ENCODE assay signal across 8 mouse cellular contexts in genomic region chr9:84032669-84033341, GRCm38 (mm10).
DNase-seq lines count a peak whose midpoint lies in the region; ATAC-seq lines count a peak whose summit lies in the region.

No protein-coding gene starts in this region.

- H3K4me1 ChIP-seq in forebrain, embryonic 10.5 days = peaks cover 40% of the 10 kb centered on the region
- peaks cover 19% of the 10 kb centered on the region for H3K4me1 ChIP-seq in midbrain, embryonic 15.5 days

- H3K4me2 ChIP-seq in midbrain, embryonic 15.5 days = peak overlapping the region; percentile 43

- intact Hi-C loops in heart, postnatal 36 days (cut with DNase I) = no loop called here
- intact Hi-C loops in left cerebral cortex, postnatal 25 days (cut with DNase I) = no loop called here

- H3K36me3 ChIP-seq in forebrain, embryonic 10.5 days (replicated peaks) = no peaks in the 10 kb centered on the region
- no peaks in the 10 kb centered on the region for H3K36me3 ChIP-seq in midbrain, embryonic 15.5 days (replicated peaks)

- peak overlapping the region; percentile 13; the same call in 1 of the 2 replicates for H3K9ac ChIP-seq in midbrain, embryonic 15.5 days

- peak overlapping the region; percentile 28 for H3K4me3 ChIP-seq in forebrain, embryonic 10.5 days
- peak overlapping the region; percentile 12 for H3K4me3 ChIP-seq in midbrain, embryonic 15.5 days

- peak; percentile 94 for ATAC-seq in midbrain, embryonic 15.5 days (replicated peaks)
- no peak for ATAC-seq in CD4-positive, CD25-positive, alpha-beta regulatory T cell, adult 4 months

- H3K27me3 ChIP-seq in forebrain, embryonic 10.5 days (ENCODE audit: poor library complexity, severe bottlenecking) = no peaks in the 10 kb centered on the region
- H3K27me3 ChIP-seq in midbrain, embryonic 15.5 days (replicated peaks) = no peaks in the 10 kb centered on the region

- H3K9me3 ChIP-seq in forebrain, embryonic 10.5 days = no peaks in the 10 kb centered on the region
- no peaks in the 10 kb centered on the region for H3K9me3 ChIP-seq in midbrain, embryonic 15.5 days

- DNase-seq in gastrocnemius, adult 18-20 months (ENCODE audit: low spot score) = peak; percentile 20
- no peak for DNase-seq in gastrocnemius, postnatal 10 days
- DNase-seq in forebrain, embryonic 10.5 days (ENCODE audit: extremely low spot score, low spot score) = peak; percentile 60
- peak; percentile 13 to 29 for DNase-seq in heart, postnatal 36 days
- DNase-seq in adrenal gland, adult 18-20 months (ENCODE audit: low spot score in 2 of 2) = no peak
- no peak for DNase-seq in left cerebral cortex, postnatal 25 days (ENCODE audit: low spot score in 2 of 2)

- 11% methylated on average over 19 of the region's 19 CpGs for WGBS in forebrain, embryonic 10.5 days
- 5% methylated on average over 19 of the region's 19 CpGs for WGBS in midbrain, embryonic 15.5 days

- H3K27ac ChIP-seq in forebrain, embryonic 10.5 days = peak overlapping the region; percentile 83
- peak overlapping the region; percentile 84 for H3K27ac ChIP-seq in midbrain, embryonic 15.5 days

Comparison
In these comparisons a context has a peak if more than half of its experiments do, and no peak if none do; other contexts are left out.
1. DNase-seq: peak in gastrocnemius, adult 18-20 months (single experiment), forebrain, embryonic 10.5 days (single experiment) and heart, postnatal 36 days (2 of 2); none in gastrocnemius, postnatal 10 days (single experiment), adrenal gland, adult 18-20 months (0 of 2) and left cerebral cortex, postnatal 25 days (0 of 2).